8 mouse cellular contexts compared by ENCODE assay signal in the genomic region with DNA sequence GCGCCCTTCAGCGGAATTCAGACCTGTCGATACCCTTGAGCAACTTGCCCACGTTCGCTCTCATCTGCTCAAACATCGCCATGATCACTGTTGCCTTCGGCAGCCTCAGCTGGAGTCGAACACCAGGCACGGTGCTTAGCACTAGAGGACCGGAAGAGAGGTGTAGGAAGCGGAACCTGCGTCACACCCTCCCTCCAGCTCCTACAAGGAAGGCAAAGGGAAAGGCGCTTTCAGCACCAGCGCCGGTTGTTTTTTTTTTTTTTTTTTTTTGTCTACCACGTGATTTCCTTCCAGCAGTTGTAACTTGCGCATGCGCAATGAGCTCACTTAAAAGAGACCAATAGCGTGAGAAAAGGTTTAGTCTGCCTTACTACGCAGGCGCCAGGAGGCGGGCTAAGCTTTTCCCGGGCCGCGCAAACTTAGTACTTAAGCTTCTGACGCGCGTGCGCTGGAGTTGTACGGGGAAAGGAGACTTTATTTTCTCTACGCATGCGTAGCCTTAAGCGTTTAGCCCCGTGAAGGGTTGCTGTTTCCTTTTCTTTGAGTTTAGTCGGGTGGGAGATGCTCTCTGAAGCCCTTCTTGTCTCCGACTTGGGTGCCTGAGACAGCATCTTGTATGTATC. TPM values are rescaled to one million over a fixed set of nuclear protein-coding genes. Genes with fewer than 3 reads are reported as not detected.
DNase-seq lines count a peak whose midpoint lies in the region; ATAC-seq and TF ChIP-seq lines count a peak whose summit lies in the region.

A gene (minus strand): TSS at position 214 of the 623 bp plus-strand sequence.
A gene (plus strand): TSS at position 400 of the 623 bp plus-strand sequence.

- H3K27me3 ChIP-seq in G1E (ENCODE audit: insufficient read depth, low read length) = no peaks in the 10 kb centered on the region
- no peaks in the 10 kb centered on the region for H3K27me3 ChIP-seq in forebrain, embryonic 16.5 days (replicated peaks; ENCODE audit: control insufficient read depth, insufficient read depth, low read length)
- H3K27me3 ChIP-seq in lung, embryonic 14.5 days (ENCODE audit: insufficient read depth, low read length) = no peaks in the 10 kb centered on the region
- no peaks in the 10 kb centered on the region for H3K27me3 ChIP-seq in thymus, adult 2 months (ENCODE audit: control insufficient read depth, insufficient read depth, low read length)

- intact Hi-C loops in heart, postnatal 36 days (cut with DNase I) = loop anchor here (5.0 kb wide), 1 partner anchor 251 kb away; a partner anchor contains a TSS

- peak; percentile 91 for ATAC-seq in G1E (ENCODE audit: extremely low read depth, insufficient number of reproducible peaks, low FRiP score, poor library complexity, severe bottlenecking)
- peak; percentile 98 for ATAC-seq in forebrain, embryonic 16.5 days
- peak; percentile 97 for ATAC-seq in lung, embryonic 14.5 days (ENCODE audit: insufficient read depth)

- TF ChIP-seq POLR2A in olfactory bulb, adult 2 months (IDR thresholded peaks at IDR 0.05; ENCODE audit: insufficient read depth, low read depth, low read length) = peak; percentile 20; the same call in 1 of the 2 replicates
- peak; percentile 64; the same call in 1 of the 2 replicates for TF ChIP-seq POLR2A in thymus, adult 2 months (IDR thresholded peaks at IDR 0.05; ENCODE audit: control insufficient read depth, extremely low read depth, insufficient read depth, low read length, poor library complexity)

- peak within 1 kb of the TSS; percentile 80 for H3K4me2 ChIP-seq in forebrain, embryonic 16.5 days (ENCODE audit: low read length)
- H3K4me2 ChIP-seq in lung, embryonic 14.5 days = peak within 1 kb of the TSS; percentile 92

- no peaks in the 10 kb centered on the region for H3K9me3 ChIP-seq in G1E (replicated peaks)
- no peaks in the 10 kb centered on the region for H3K9me3 ChIP-seq in forebrain, embryonic 16.5 days (ENCODE audit: control insufficient read depth, low read length)
- no peaks in the 10 kb centered on the region for H3K9me3 ChIP-seq in lung, embryonic 14.5 days (ENCODE audit: low read depth, low read length)

- no peak for TF ChIP-seq CTCF in G1E (IDR thresholded peaks at IDR 0.05; ENCODE audit: low read depth, low read length)
- peak; percentile 46 for TF ChIP-seq CTCF in layer of hippocampus, adult 2 months (conservative IDR thresholded peaks at IDR 0.05)
- TF ChIP-seq CTCF in lung, embryonic 14.5 days (IDR thresholded peaks at IDR 0.05; ENCODE audit: low read depth) = no peak; the same call in 1 of the 2 replicates
- no peak for TF ChIP-seq CTCF in olfactory bulb, adult 2 months (IDR thresholded peaks at IDR 0.05; ENCODE audit: insufficient read depth, low read depth, low read length)
- TF ChIP-seq CTCF in thymus, adult 2 months (IDR thresholded peaks at IDR 0.05; ENCODE audit: borderline replicate concordance, control insufficient read depth, extremely low read depth, insufficient read depth, low read length, poor library complexity) = no peak

- H3K27ac ChIP-seq in forebrain, embryonic 16.5 days (ENCODE audit: low read length) = peak within 1 kb of the TSS; percentile 49
- peak within 1 kb of the TSS; percentile 93 for H3K27ac ChIP-seq in layer of hippocampus, adult 2 months
- peak within 1 kb of the TSS; percentile 81 for H3K27ac ChIP-seq in lung, embryonic 14.5 days (ENCODE audit: low read depth)
- H3K27ac ChIP-seq in olfactory bulb, adult 2 months (ENCODE audit: insufficient read depth, low read depth, low read length) = peak within 1 kb of the TSS; percentile 18; the same call in 1 of the 2 replicates
- H3K27ac ChIP-seq in thymus, adult 2 months (ENCODE audit: control insufficient read depth, insufficient read depth, low read length) = peak within 1 kb of the TSS; percentile 99

- H3K9ac ChIP-seq in forebrain, embryonic 16.5 days (replicated peaks; ENCODE audit: low read depth, low read length) = peak within 1 kb of the TSS; percentile 65
- H3K9ac ChIP-seq in lung, embryonic 14.5 days = peak within 1 kb of the TSS; percentile 78

- WGBS in forebrain, embryonic 16.5 days = under 1% methylated on average over 36 of the region's 36 CpGs
- under 1% methylated on average over 36 of the region's 36 CpGs for WGBS in lung, embryonic 14.5 days
- WGBS in olfactory bulb, adult 2 months = under 1% methylated on average over 36 of the region's 36 CpGs
- WGBS in thymus, adult 2 months = under 1% methylated on average over 36 of the region's 36 CpGs

- H3K36me3 ChIP-seq in G1E (replicated peaks) = peaks cover 56% of the 10 kb centered on the region
- peaks cover 11% of the 10 kb centered on the region for H3K36me3 ChIP-seq in forebrain, embryonic 16.5 days (ENCODE audit: control insufficient read depth, insufficient read depth)
- peaks cover 30% of the 10 kb centered on the region for H3K36me3 ChIP-seq in lung, embryonic 14.5 days (ENCODE audit: insufficient read depth)
- H3K36me3 ChIP-seq in thymus, adult 2 months (ENCODE audit: control insufficient read depth, insufficient read depth, low read length) = peaks cover 26% of the 10 kb centered on the region; the same call in 1 of the 2 replicates

- peaks cover 63% of the 10 kb centered on the region for H3K4me1 ChIP-seq in G1E (ENCODE audit: insufficient read depth, low read depth, low read length)
- H3K4me1 ChIP-seq in forebrain, embryonic 16.5 days (replicated peaks; ENCODE audit: control insufficient read depth, insufficient read depth, low read length) = peaks cover 13% of the 10 kb centered on the region
- peaks cover 6% of the 10 kb centered on the region; the same call in 1 of the 2 replicates for H3K4me1 ChIP-seq in lung, embryonic 14.5 days (ENCODE audit: insufficient read depth)
- peaks cover 14% of the 10 kb centered on the region for H3K4me1 ChIP-seq in olfactory bulb, adult 2 months (ENCODE audit: control insufficient read depth, insufficient read depth, low read length)
- H3K4me1 ChIP-seq in thymus, adult 2 months (replicated peaks; ENCODE audit: control insufficient read depth, insufficient read depth, low read length) = peaks cover 9% of the 10 kb centered on the region

- DNase-seq in G1E (ENCODE audit: low spot score) = peak; percentile 92
- DNase-seq in cerebellum, adult 18-20 months = peak; percentile 95 to 97
- DNase-seq in heart, postnatal 36 days = peak; percentile 91 to 92
- DNase-seq in layer of hippocampus, adult 2 months (ENCODE audit: low spot score in 2 of 2) = peak; percentile 94 to 98
- peak; percentile 100 for DNase-seq in lung, embryonic 14.5 days
- peak; percentile 96 for DNase-seq in thymus, adult 2 months

- peak within 1 kb of the TSS; percentile 85 for H3K4me3 ChIP-seq in G1E (ENCODE audit: low read depth, low read length)
- H3K4me3 ChIP-seq in forebrain, embryonic 16.5 days (replicated peaks; ENCODE audit: low read length) = peak within 1 kb of the TSS; percentile 57
- peak within 1 kb of the TSS; percentile 81 for H3K4me3 ChIP-seq in layer of hippocampus, adult 2 months
- peak within 1 kb of the TSS; percentile 76 for H3K4me3 ChIP-seq in lung, embryonic 14.5 days (ENCODE audit: low read depth, low read length)
- peak within 1 kb of the TSS; percentile 64 for H3K4me3 ChIP-seq in olfactory bulb, adult 2 months (ENCODE audit: insufficient read depth, low read depth, low read length)
- peak within 1 kb of the TSS; percentile 85 for H3K4me3 ChIP-seq in thymus, adult 2 months (ENCODE audit: control insufficient read depth, insufficient read depth, low read length)

RNA-seq across cellular contexts. Expression of the first gene that starts in this region (rescaled TPM):
- total RNA-seq in G1E (2014; fragmentation: Nextera tagmentation) (280 and 322 TPM in 2 replicates), G1E (2017) (377 and 459 TPM in 2 replicates)
- polyA plus RNA-seq in G1E (2012) = 91.7 and 199 TPM in 2 replicates
- 296 and 297 TPM in 2 replicates for polyA plus RNA-seq in forebrain, embryonic 16.5 days (2015; fragmentation: Nextera tagmentation; extraction: Ambion mirVana)
- total RNA-seq in heart, postnatal 36 days (2021) = 100 to 1,000 TPM; 159 to 163 TPM
- total RNA-seq in layer of hippocampus, adult 2 months (2021) = 100 to 1,000 TPM; 198 to 202 TPM
- polyA plus RNA-seq in lung, embryonic 14.5 days (2014; fragmentation: Nextera tagmentation; extraction: Ambion mirVana) = 392 and 398 TPM in 2 replicates
- not detected in 2 replicates for polyA plus RNA-seq in olfactory bulb, adult 2 months (2012; ENCODE audit: insufficient read depth, insufficient read length, low replicate concordance, missing spikeins)
- polyA plus RNA-seq in thymus, adult 2 months (2012; rRNA removed) = 362 and 396 TPM in 2 replicates

RNA-seq across cellular contexts. Expression of the second gene that starts in this region (rescaled TPM):
- total RNA-seq in G1E (2014; fragmentation: Nextera tagmentation) (9.6 and 15.9 TPM in 2 replicates), G1E (2017) (9.1 and 16.1 TPM in 2 replicates)
- 58.0 and 67.4 TPM in 2 replicates for polyA plus RNA-seq in G1E (2012)
- 6.7 and 10.0 TPM in 2 replicates for polyA plus RNA-seq in forebrain, embryonic 16.5 days (2015; fragmentation: Nextera tagmentation; extraction: Ambion mirVana)
- under 1 TPM; 0.61 to 0.81 TPM for total RNA-seq in heart, postnatal 36 days (2021)
- total RNA-seq in layer of hippocampus, adult 2 months (2021) = 1 to 10 TPM in 1 of 2 experiments, under 1 TPM in 1; 0.90 to 1.8 TPM
- 8.5 and 10.7 TPM in 2 replicates for polyA plus RNA-seq in lung, embryonic 14.5 days (2014; fragmentation: Nextera tagmentation; extraction: Ambion mirVana)
- polyA plus RNA-seq in olfactory bulb, adult 2 months (2012; ENCODE audit: insufficient read depth, insufficient read length, low replicate concordance, missing spikeins) = not detected in 2 replicates
- polyA plus RNA-seq in thymus, adult 2 months (2012; rRNA removed) = 155 and 164 TPM in 2 replicates

Comparison
In these comparisons a context has a peak if more than half of its experiments do, and no peak if none do; other contexts are left out.
1. Peak in every context shown above with its lines: DNase-seq, ATAC-seq, H3K4me3 ChIP-seq and H3K27ac ChIP-seq.
2. RNA of the first gene that starts in this region (polyA plus RNA-seq): 392 to 398 TPM in lung, embryonic 14.5 days, 362 to 396 TPM in thymus, adult 2 months, 296 to 297 TPM in forebrain, embryonic 16.5 days and 91.7 to 199 TPM in G1E; not detected in olfactory bulb, adult 2 months; every median in the first group is over 10 times any median in the second.
3. H3K27ac ChIP-seq: peak in every context shown above with its lines; median percentile 99 in thymus, adult 2 months; 93 in layer of hippocampus, adult 2 months; 81 in lung, embryonic 14.5 days; 49 in forebrain, embryonic 16.5 days; 18 in olfactory bulb, adult 2 months.